Mouse (Mus musculus): Measurements from ENCODE around the gene Ccp110. TPM values are rescaled to one million over a fixed set of nuclear protein-coding genes. Genes with fewer than 3 reads are reported as not detected.
A peak's percentile ranks its signal among the peaks of the same experiment; 100 is the strongest.

Gene Ccp110
- polyA plus RNA-seq, 1 experiment from 2014 or later = 2.8 TPM

DNA sequence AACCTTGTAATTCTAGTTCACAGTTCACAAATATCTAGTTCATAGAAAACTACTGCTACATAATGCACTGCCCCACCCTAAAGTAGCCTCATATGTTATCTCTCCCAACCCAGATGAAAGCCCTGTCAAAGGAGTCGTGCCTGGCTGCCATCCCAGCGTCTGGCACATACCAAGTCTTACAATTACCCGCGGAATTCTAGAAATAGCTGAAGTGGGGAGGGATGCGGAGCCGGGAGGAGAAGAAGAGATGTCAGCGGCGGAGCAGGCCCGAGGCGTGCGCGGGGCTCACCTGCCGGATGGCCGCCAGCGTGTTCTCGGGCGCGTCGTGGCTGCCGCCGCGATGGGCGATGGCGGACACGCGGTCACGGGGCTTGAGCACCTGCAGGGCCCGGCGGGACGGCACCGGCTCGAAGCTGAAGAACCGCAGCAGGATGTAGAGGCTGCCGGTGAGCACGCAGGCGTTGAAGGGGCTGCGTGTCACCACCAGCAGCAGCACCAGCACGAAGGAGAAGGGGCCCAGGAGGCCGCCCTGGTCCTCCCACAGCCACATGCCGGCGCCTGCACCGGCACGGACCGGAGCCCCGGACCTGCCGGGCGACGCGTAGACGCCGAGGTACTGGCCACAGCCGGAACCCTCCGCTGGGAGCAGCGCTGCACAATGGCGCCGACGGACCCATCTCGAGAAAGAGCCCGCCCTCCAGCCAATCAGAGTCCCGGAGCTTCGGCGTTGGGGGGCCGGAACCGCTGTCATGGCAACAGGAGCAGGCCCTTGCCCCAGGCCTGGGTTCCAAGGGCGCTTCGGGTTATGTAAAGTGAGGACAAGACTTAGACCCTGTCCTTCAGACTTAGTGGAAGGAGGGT, 7.0 kb upstream of the Ccp110 start, which contains the start of gene Gde1:
Gene Gde1 (minus strand): TSS at position 678 of the 861 bp plus-strand sequence.
- H3K27ac ChIP-seq (ENCODE audit: low read depth, low read length) = peak within 1 kb of the TSS; percentile 87
- H3K4me2 ChIP-seq (replicated peaks; ENCODE audit: low read depth) = peak within 1 kb of the TSS; percentile 90
- H3K27me3 ChIP-seq (replicated peaks; ENCODE audit: control insufficient read depth, insufficient read depth, low read length) = no peaks in the 10 kb centered on the region
- H3K4me3 ChIP-seq (ENCODE audit: low read depth, low read length) = peak within 1 kb of the TSS; percentile 61
- peak; percentile 60 for ATAC-seq
- no peaks in the 10 kb centered on the region for H3K9me3 ChIP-seq (ENCODE audit: control insufficient read depth)
- TF ChIP-seq CTCF (IDR thresholded peaks at IDR 0.05; ENCODE audit: low read depth) = 0 out of 2 replicates have a peak, but pooled peaks have one; percentile 23
- H3K9ac ChIP-seq (ENCODE audit: low read depth, low read length) = peak within 1 kb of the TSS; percentile 60
- WGBS = under 1% methylated on average over 66 of the region's 66 CpGs
- H3K36me3 ChIP-seq (ENCODE audit: control insufficient read depth, insufficient read depth) = no peaks in the 10 kb centered on the region
- peaks cover 4% of the 10 kb centered on the region; the same call in 1 of the 2 replicates for H3K4me1 ChIP-seq (replicated peaks; ENCODE audit: control insufficient read depth, insufficient read depth, low read length)

DNA sequence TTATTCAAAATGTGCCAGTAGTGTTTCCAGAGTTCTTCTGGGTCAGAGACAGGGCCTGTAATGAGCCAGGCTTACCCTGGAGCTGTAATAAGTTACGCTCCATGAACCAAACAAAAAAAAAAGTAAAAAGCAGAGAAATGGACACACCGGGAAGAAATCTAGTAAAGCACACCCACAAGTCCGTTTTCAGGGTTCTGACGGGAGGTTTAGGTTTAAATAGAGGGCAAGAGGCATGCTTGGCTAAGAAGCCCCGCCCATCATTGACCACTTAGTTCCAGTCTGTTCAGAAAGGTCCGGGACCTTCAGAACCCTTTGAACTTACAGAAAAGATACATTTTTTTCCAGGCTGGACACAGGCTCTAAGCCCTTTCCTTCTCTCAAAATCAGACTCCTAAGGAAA, 6.3 kb upstream of the Ccp110 start:
- no peaks in the 10 kb centered on the region for H3K36me3 ChIP-seq (ENCODE audit: control insufficient read depth, insufficient read depth)
- WGBS = 33% methylated on average over 6 of the region's 6 CpGs
- peak overlapping the region; percentile 61; the same call in 1 of the 2 replicates for H3K4me3 ChIP-seq (ENCODE audit: low read depth, low read length)
- no peak for ATAC-seq
- no peaks in the 10 kb centered on the region for H3K9me3 ChIP-seq (ENCODE audit: control insufficient read depth)
- TF ChIP-seq CTCF (IDR thresholded peaks at IDR 0.05; ENCODE audit: low read depth) = no peak
- H3K4me2 ChIP-seq (replicated peaks; ENCODE audit: low read depth) = peak overlapping the region; percentile 90
- H3K27me3 ChIP-seq (replicated peaks; ENCODE audit: control insufficient read depth, insufficient read depth, low read length) = no peaks in the 10 kb centered on the region
- no peak overlapping the region for H3K9ac ChIP-seq (ENCODE audit: low read depth, low read length)
- H3K4me1 ChIP-seq (replicated peaks; ENCODE audit: control insufficient read depth, insufficient read depth, low read length) = peaks cover 4% of the 10 kb centered on the region; the same call in 1 of the 2 replicates
- peak overlapping the region; percentile 87; the same call in 1 of the 2 replicates for H3K27ac ChIP-seq (ENCODE audit: low read depth, low read length)

DNA sequence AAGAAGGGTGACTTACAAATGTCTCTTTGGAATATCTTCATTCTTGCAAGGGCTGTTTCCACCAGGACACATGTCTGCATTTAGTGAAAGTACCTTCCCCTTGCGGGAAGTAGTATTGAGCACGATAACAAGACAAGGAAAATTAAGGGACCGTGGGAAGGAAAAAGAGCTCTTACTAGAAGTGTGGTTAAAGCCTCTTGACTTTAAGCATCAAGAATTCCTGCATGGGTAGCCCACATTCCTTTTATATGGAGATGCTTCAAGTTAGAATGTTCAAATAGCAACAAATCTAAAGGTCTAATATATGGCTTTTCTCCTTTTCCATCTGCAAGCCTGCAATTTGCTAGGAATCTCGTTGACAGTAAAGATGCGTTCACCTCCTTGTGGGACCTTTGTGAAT, 5.9 kb upstream of the Ccp110 start:
- H3K27ac ChIP-seq (ENCODE audit: low read depth, low read length) = no peak overlapping the region
- no peak for TF ChIP-seq CTCF (IDR thresholded peaks at IDR 0.05; ENCODE audit: low read depth)
- H3K36me3 ChIP-seq (ENCODE audit: control insufficient read depth, insufficient read depth) = no peaks in the 10 kb centered on the region
- H3K27me3 ChIP-seq (replicated peaks; ENCODE audit: control insufficient read depth, insufficient read depth, low read length) = no peaks in the 10 kb centered on the region
- no peak overlapping the region for H3K9ac ChIP-seq (ENCODE audit: low read depth, low read length)
- 87% methylated on average over 5 of the region's 5 CpGs for WGBS
- ATAC-seq = no peak
- peaks cover 4% of the 10 kb centered on the region; the same call in 1 of the 2 replicates for H3K4me1 ChIP-seq (replicated peaks; ENCODE audit: control insufficient read depth, insufficient read depth, low read length)
- no peaks in the 10 kb centered on the region for H3K9me3 ChIP-seq (ENCODE audit: control insufficient read depth)
- no peak overlapping the region for H3K4me3 ChIP-seq (ENCODE audit: low read depth, low read length)
- H3K4me2 ChIP-seq (replicated peaks; ENCODE audit: low read depth) = no peak overlapping the region

GRCm38 (mm10) chr7:118707216-118707615, 5.1 kb upstream of the Ccp110 start:
- Histone ChIP-seq H3K4me3 (ENCODE audit: low read depth, low read length) (no peak overlapping the region), H3K27ac (ENCODE audit: low read depth, low read length) (no peak overlapping the region), H3K9me3 (ENCODE audit: control insufficient read depth) (no peaks in the 10 kb centered on the region), H3K36me3 (ENCODE audit: control insufficient read depth, insufficient read depth) (no peaks in the 10 kb centered on the region), H3K4me2 (replicated peaks; ENCODE audit: low read depth) (no peak overlapping the region), H3K9ac (ENCODE audit: low read depth, low read length) (no peak overlapping the region), H3K27me3 (replicated peaks; ENCODE audit: control insufficient read depth, insufficient read depth, low read length) (no peaks in the 10 kb centered on the region), H3K4me1 (replicated peaks; ENCODE audit: control insufficient read depth, insufficient read depth, low read length) (peaks cover 4% of the 10 kb centered on the region; the same call in 1 of the 2 replicates)
- ATAC-seq = no peak
- TF ChIP-seq CTCF (IDR thresholded peaks at IDR 0.05; ENCODE audit: low read depth) = no peak
- 42% methylated on average over 2 of the region's 2 CpGs for WGBS

GRCm38 (mm10) chr7:118708002-118708401, 4.3 kb upstream of the Ccp110 start:
- Histone ChIP-seq H3K27me3 (replicated peaks; ENCODE audit: control insufficient read depth, insufficient read depth, low read length) (no peaks in the 10 kb centered on the region), H3K36me3 (ENCODE audit: control insufficient read depth, insufficient read depth) (no peaks in the 10 kb centered on the region), H3K4me2 (replicated peaks; ENCODE audit: low read depth) (no peak overlapping the region), H3K4me3 (ENCODE audit: low read depth, low read length) (no peak overlapping the region), H3K27ac (ENCODE audit: low read depth, low read length) (no peak overlapping the region), H3K4me1 (replicated peaks; ENCODE audit: control insufficient read depth, insufficient read depth, low read length) (peaks cover 4% of the 10 kb centered on the region; the same call in 1 of the 2 replicates), H3K9ac (ENCODE audit: low read depth, low read length) (no peak overlapping the region), H3K9me3 (ENCODE audit: control insufficient read depth) (no peaks in the 10 kb centered on the region)
- ATAC-seq = peak; percentile 50
- TF ChIP-seq CTCF (IDR thresholded peaks at IDR 0.05; ENCODE audit: low read depth) = no peak
- 40% methylated on average over 4 of the region's 4 CpGs for WGBS

- no peak overlapping the region for H3K9ac ChIP-seq (ENCODE audit: low read depth, low read length)
- H3K27ac ChIP-seq (ENCODE audit: low read depth, low read length) = no peak overlapping the region
- H3K36me3 ChIP-seq (ENCODE audit: control insufficient read depth, insufficient read depth) = no peaks in the 10 kb centered on the region
- H3K4me3 ChIP-seq (ENCODE audit: low read depth, low read length) = no peak overlapping the region
- 73% methylated on average over 5 of the region's 5 CpGs for WGBS
- no peaks in the 10 kb centered on the region for H3K9me3 ChIP-seq (ENCODE audit: control insufficient read depth)
- no peak for ATAC-seq
- TF ChIP-seq CTCF (IDR thresholded peaks at IDR 0.05; ENCODE audit: low read depth) = no peak
- H3K4me1 ChIP-seq (replicated peaks; ENCODE audit: control insufficient read depth, insufficient read depth, low read length) = 0 out of 2 replicates have a peak, but pooled peaks cover 4% of the 10 kb centered on the region
- no peaks in the 10 kb centered on the region for H3K27me3 ChIP-seq (replicated peaks; ENCODE audit: control insufficient read depth, insufficient read depth, low read length)
- H3K4me2 ChIP-seq (replicated peaks; ENCODE audit: low read depth) = 0 out of 2 replicates have a peak overlapping the region, but pooled peaks have one; percentile 6
Measured at GRCm38 (mm10) chr7:118710776-118711175, 1.6 kb upstream of the Ccp110 start.

Data from intestine, postnatal 0 days (tissue).